Mouse (Mus musculus): Measurements from ENCODE around the gene Ceacam15.
"Not testable (repeated sequence)": the region's sequence is repeated elsewhere in the genome, so short reads cannot be mapped to it uniquely, and the experiment has no call there.

- TF ChIP-seq CTCF (conservative IDR thresholded peaks at IDR 0.05; ENCODE audit: low read length); NANOG (IDR thresholded peaks at IDR 0.05; ENCODE audit: borderline replicate concordance, low read length); POU5F1 (IDR thresholded peaks at IDR 0.05; ENCODE audit: borderline replicate concordance, low read length): not testable (repeated sequence)
Observed at GRCm38 (mm10) chr7:16716456-16717152, 41.1 kb upstream of the Ceacam15 start.

Data from E14TG2a.4 (cell line).